Mouse (Mus musculus): ENCODE data around the gene Fam161a. TPM values are rescaled to one million over a fixed set of nuclear protein-coding genes. Genes with fewer than 3 reads are reported as not detected.

The Fam161a gene
- polyA plus RNA-seq, 1 experiment from 2014 or later = 3.0 TPM

GRCm38 (mm10) chr11:22989786-22990185 is 17.5 kb upstream of the Fam161a start:
- CTCF ChIA-PET = interaction anchor here (1.4 kb wide), 1 partner anchor 281 kb away, joined by 4 read pairs; no protein-coding TSS in a partner anchor
- TF ChIP-seq CTCF (IDR thresholded peaks at IDR 0.05) = no peak
- ATAC-seq = no peak
- DNase-seq (ENCODE audit: low read depth, low spot score) = no peak
- POLR2A ChIA-PET = interaction anchor here (0.9 to 1.7 kb wide), 4 partner anchors 7 to 382 kb away, joined by 3 to 4 read pairs (median 4); partner anchors contain the start of gene Commd1
- no peaks in the 10 kb centered on the region for H3K27me3 ChIP-seq
- in situ Hi-C loops (cut with MboI; ENCODE audit: low pct_unique_long_range_greater_than_20kb) = loop anchor here (5.0 to 25.0 kb wide), 3 partner anchors 283 to 773 kb away; partner anchors contain the start of gene Rel

GRCm38 (mm10) chr11:22990393-22991126 is 16.8 kb upstream of the Fam161a start, which contains the start of gene Cct4:
Cct4 (plus strand) TSS chr11:22990519.
- no peak for TF ChIP-seq CTCF (IDR thresholded peaks at IDR 0.05)
- no peak for DNase-seq (ENCODE audit: low read depth, low spot score)
- in situ Hi-C loops (cut with MboI; ENCODE audit: low pct_unique_long_range_greater_than_20kb) = loop anchor here (25.0 kb wide), 2 partner anchors 572 to 772 kb away; partner anchors contain the start of gene Rel
- POLR2A ChIA-PET = interaction anchor here (0.6 to 1.7 kb wide), 7 partner anchors 8 to 556 kb away, joined by 3 to 4 read pairs (median 4); partner anchors contain the start of gene Commd1
- CTCF ChIA-PET = interaction anchor here (0.8 to 1.5 kb wide), 4 partner anchors 8 to 281 kb away, joined by 3 to 5 read pairs (median 4); partner anchors contain the start of genes Commd1 and Fam161a
- H3K27me3 ChIP-seq = no peaks in the 10 kb centered on the region
- ATAC-seq = peak; percentile 95

- DNase-seq (ENCODE audit: low read depth, low spot score) = no peak
- ChIA-PET CTCF (interaction anchor here (0.8 to 1.5 kb wide), 3 partner anchors 9 to 16 kb away, joined by 3 to 5 read pairs (median 4); partner anchors contain the start of genes Commd1 and Fam161a), POLR2A (interaction anchor here (0.6 to 1.7 kb wide), 6 partner anchors 9 to 557 kb away, joined by 3 to 4 read pairs (median 4); partner anchors contain the start of gene Commd1)
- no peaks in the 10 kb centered on the region for H3K27me3 ChIP-seq
- TF ChIP-seq CTCF (IDR thresholded peaks at IDR 0.05) = no peak
- in situ Hi-C loops (cut with MboI; ENCODE audit: low pct_unique_long_range_greater_than_20kb) = loop anchor here (25.0 kb wide), 2 partner anchors 571 to 771 kb away; partner anchors contain the start of gene Rel
- no peak for ATAC-seq
These were observed 16.0 kb upstream of the Fam161a start for GRCm38 (mm10) chr11:22991218-22991835.

GRCm38 (mm10) chr11:22994271-22994670 is 13.1 kb upstream of the Fam161a start:
- in situ Hi-C loops (cut with MboI; ENCODE audit: low pct_unique_long_range_greater_than_20kb) = loop anchor here (25.0 kb wide), 2 partner anchors 568 to 768 kb away; partner anchors contain the start of gene Rel
- TF ChIP-seq CTCF (IDR thresholded peaks at IDR 0.05) = no peak
- ATAC-seq (no peak), DNase-seq (ENCODE audit: low read depth, low spot score) (no peak)
- no peaks in the 10 kb centered on the region for H3K27me3 ChIP-seq
- ChIA-PET CTCF (interaction anchor here (0.9 to 1.0 kb wide), 2 partner anchors 8 to 14 kb away, joined by 3 to 4 read pairs; no protein-coding TSS in a partner anchor), POLR2A (no interaction called here)

DNA sequence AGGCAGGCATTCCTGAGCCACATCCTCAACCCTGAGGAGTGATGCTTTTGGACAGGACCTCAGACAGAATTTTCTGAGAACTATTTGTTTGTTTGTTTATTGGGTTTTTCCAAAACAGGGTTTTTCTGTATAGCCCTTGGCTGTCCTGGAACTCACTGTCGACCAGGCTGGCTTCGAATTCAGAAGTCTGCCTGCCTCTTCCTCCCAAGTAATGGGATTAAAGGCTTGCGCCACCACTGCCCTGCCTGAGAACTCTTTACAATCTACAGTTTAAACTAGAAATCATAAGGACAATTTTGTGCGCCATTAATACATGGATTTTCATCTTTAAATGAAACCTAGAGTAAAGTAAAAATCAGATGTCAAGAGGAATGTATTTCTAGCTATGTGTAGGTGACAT is 11.9 kb upstream of the Fam161a start:
- in situ Hi-C loops (cut with MboI; ENCODE audit: low pct_unique_long_range_greater_than_20kb) = loop anchor here (25.0 kb wide), 2 partner anchors 567 to 767 kb away; partner anchors contain the start of gene Rel
- no peak for TF ChIP-seq CTCF (IDR thresholded peaks at IDR 0.05)
- POLR2A ChIA-PET = no interaction called here
- ATAC-seq (no peak), DNase-seq (ENCODE audit: low read depth, low spot score) (no peak)
- CTCF ChIA-PET = interaction anchor here (1.1 kb wide), 1 partner anchor 12 kb away, joined by 3 read pairs; the partner anchor contains the start of gene Fam161a
- H3K27me3 ChIP-seq = no peaks in the 10 kb centered on the region

DNA sequence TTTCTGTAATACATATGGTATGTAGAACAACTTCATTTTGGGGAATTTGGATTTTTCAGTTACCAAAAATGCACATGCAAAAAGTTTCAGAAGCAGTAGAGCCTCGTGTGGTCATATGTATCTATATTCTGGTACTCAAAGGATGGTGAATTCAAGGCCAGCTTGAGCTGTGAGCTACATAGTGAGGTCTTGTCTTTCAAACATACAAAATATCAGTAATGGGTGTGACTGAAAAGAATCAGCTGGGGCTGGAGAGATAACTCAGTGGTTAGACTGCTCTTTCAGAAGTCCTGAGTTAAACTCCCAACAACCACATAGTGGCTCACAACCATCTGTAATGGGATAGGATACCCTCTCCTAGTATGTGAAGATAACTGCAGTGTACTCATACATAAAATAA is 9.0 kb upstream of the Fam161a start:
- ATAC-seq = no peak
- no peak for TF ChIP-seq CTCF (IDR thresholded peaks at IDR 0.05)
- H3K27me3 ChIP-seq = no peaks in the 10 kb centered on the region
- ChIA-PET POLR2A (no interaction called here), CTCF (no interaction called here)
- in situ Hi-C loops (cut with MboI; ENCODE audit: low pct_unique_long_range_greater_than_20kb) = loop anchor here (25.0 kb wide), 2 partner anchors 564 to 764 kb away; partner anchors contain the start of gene Rel
- no peak for DNase-seq (ENCODE audit: low read depth, low spot score)

DNA sequence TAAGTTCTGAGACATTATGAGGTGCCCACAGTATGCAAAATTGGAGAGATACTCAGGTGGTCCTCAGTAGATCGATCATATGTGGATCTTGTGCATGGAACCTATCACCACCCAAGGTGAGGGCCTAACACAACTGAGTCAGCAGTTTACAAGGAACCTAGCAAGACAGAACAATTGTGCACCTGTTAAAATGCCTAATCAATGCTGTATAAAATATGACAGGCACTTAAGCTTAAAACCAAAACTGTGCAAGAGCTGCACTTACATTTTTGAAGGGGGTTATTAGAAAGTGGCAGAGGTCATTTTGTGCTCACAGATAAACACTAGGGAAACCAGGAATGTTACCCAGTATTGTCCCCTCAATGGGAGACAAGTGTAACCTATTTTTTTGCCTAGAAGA is 2.1 kb upstream of the Fam161a start:
- ChIA-PET CTCF (no interaction called here), POLR2A (no interaction called here)
- ATAC-seq = no peak
- in situ Hi-C loops (cut with MboI; ENCODE audit: low pct_unique_long_range_greater_than_20kb) = loop anchor here (5.0 kb wide), 1 partner anchor 62 kb away; no protein-coding TSS in a partner anchor
- DNase-seq (ENCODE audit: low read depth, low spot score) = no peak
- TF ChIP-seq CTCF (IDR thresholded peaks at IDR 0.05) = no peak
- no peaks in the 10 kb centered on the region for H3K27me3 ChIP-seq

- DNase-seq (ENCODE audit: low read depth, low spot score) (no peak), ATAC-seq (no peak)
- no peaks in the 10 kb centered on the region for H3K27me3 ChIP-seq
- TF ChIP-seq CTCF (IDR thresholded peaks at IDR 0.05) = no peak
- in situ Hi-C loops (cut with MboI; ENCODE audit: low pct_unique_long_range_greater_than_20kb) = loop anchor here (5.0 kb wide), 1 partner anchor 60 kb away; no protein-coding TSS in a partner anchor
- CTCF ChIA-PET = interaction anchor here (0.7 to 2.1 kb wide), 5 partner anchors 11 to 20 kb away, joined by 3 to 6 read pairs (median 4); no protein-coding TSS in a partner anchor
- POLR2A ChIA-PET = interaction anchor here (0.9 to 1.7 kb wide), 2 partner anchors 17 to 248 kb away, joined by 3 to 5 read pairs; partner anchors contain the start of gene Xpo1
These were observed 208 bp upstream of the Fam161a start for GRCm38 (mm10) chr11:23007166-23007480.

GRCm38 (mm10) chr11:23008181-23008823 is 971 bp downstream of the Fam161a start:
- ATAC-seq (peak; percentile 95), DNase-seq (ENCODE audit: low read depth, low spot score) (peak; percentile 37)
- ChIA-PET POLR2A (interaction anchor here (0.6 to 1.7 kb wide), 3 partner anchors 17 to 256 kb away, joined by 3 to 5 read pairs (median 4); partner anchors contain the start of gene Xpo1), CTCF (interaction anchor here (1.2 to 2.1 kb wide), 5 partner anchors 10 to 262 kb away, joined by 3 to 6 read pairs (median 4); no protein-coding TSS in a partner anchor)
- in situ Hi-C loops (cut with MboI; ENCODE audit: low pct_unique_long_range_greater_than_20kb) = loop anchor here (5.0 kb wide), 1 partner anchor 59 kb away; no protein-coding TSS in a partner anchor
- no peaks in the 10 kb centered on the region for H3K27me3 ChIP-seq
- TF ChIP-seq CTCF (IDR thresholded peaks at IDR 0.05) = no peak

All from Patski (cell line).